Mouse (Mus musculus): Measurements from ENCODE around the gene Slc52a3.

The Slc52a3 gene

GRCm38 (mm10) chr2:152048981-152049441 is 52.7 kb downstream of the Slc52a3 start:
- no peak for DNase-seq

- no peak for DNase-seq
Observed at GRCm38 (mm10) chr2:152049611-152050270, 53.4 kb downstream of the Slc52a3 start.

DNA sequence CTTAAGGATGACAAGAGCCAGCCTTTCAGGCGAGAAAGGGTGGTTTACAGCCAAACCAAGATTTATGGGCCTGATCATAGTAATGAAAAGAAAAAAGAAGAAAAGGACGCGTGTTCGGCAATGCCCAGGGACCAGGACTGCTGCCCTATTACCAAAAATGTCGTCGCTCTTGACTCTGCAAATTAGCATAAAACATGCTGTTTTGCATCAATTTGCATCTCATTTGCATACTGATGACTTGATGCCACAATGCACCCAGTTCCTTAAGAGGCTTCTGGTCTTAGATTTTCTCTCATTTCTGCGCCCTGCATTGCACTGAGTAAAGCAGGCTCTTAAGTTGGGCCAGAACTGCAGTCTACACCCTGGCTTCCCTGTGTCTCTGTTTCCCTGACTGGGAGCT is 54.0 kb downstream of the Slc52a3 start:
- no peak for DNase-seq

DNA sequence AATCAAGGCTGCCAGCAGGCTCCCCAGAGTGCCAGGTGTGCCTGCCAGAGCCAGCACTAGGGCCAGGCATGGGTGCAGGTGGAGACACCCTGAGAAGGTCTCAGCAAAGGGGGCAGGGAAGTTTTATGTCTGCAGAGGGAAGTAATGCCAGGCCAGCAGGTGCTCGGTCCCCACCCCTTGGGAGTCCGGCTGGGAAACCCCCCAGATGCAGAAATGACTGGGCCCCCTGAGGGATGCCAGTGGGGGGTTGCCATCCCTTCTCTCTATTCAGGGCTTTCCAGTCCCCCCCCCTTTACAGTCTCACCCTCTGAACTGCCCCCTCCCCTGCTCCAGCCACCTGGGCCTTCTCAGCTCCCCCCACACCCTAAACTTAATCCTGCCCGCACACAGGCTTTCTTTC is 55.7 kb downstream of the Slc52a3 start:
- DNase-seq, result no peak

DNA sequence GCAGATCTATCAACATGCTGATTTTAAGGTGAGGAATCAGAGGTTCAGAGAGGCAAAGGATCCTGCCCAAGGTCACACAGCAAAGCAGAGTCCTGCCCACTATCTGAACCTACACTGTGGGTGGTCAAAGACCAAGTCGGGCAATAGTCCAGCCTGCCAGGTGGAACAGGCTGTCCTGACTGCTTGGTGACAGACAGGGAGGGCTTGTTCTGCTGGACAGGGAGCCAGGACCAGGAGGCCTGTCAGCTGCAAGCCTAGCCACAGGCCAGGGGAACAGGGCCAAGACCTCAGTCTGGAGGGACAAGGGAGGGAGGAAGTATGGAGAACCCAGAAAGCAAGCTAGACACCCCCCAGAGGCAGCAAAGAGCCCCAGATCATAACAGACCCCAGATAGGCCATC is 59.1 kb downstream of the Slc52a3 start:
- DNase-seq, result no peak

DNA sequence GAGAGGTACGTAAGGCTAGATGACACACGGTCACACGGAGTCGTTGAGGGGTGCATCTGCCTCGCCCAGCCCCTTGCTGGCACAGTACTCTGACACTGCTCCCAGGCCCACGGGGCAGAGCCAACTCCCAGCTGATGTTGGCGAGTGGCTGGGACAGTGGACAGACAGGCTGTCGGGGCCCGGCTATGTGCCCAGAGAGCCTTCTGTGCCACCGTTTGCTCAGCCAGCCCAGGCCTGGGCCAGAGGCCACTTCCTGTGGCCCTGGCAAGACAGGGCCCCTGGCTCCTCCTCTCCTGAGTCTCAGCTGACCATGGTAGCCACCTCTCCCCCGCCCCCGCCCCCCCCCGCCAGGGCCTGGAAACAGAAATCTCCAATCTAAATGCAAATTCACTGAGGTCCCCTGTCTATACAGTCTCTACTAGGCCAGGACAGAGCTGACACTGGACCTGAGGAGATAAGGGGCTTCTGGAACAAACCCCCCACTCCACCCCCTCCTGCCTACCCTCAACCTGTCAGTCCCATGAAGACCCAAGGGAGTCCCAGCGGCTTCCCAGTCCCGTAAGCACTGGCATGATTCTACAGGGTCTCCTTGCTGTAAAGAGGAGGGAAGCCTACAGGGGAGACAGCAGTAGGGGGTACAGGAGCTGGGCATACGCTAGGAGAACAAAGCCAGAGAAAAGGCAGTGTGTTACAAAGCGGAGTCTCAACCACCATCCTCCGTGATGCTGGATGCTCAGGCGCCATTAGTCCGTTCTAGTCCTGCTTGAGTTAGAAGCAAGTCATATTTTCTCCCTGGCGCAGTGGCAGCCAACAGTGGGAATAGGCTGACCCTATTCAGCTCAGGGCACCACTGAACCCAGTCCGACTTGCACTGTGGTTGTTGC is 60.3 kb downstream of the Slc52a3 start:
- DNase-seq, result no peak

DNA sequence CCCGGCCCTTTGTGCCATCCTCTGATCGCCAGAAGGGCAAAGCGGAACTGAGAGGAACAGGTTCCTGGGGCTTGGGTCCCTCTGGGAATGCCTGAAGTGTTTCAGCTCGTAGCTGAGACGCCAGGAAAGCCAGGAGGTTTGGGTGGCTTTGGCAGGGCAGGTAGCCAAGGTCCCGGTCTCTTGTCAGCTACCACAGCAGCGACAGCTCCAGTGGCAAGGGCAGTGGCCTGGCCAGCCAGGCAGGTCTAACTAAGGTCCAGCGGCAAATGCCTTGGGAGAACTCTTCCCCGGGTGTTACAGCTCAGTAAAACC is 60.9 kb downstream of the Slc52a3 start:
- DNase-seq, result no peak

Data from right cerebral cortex, adult 18-20 months (tissue).